Mouse (Mus musculus): ENCODE data around the gene Kat2a. TPM values are rescaled to one million over a fixed set of nuclear protein-coding genes. Genes with fewer than 3 reads are reported as not detected.

Kat2a gene
- polyA plus RNA-seq, 1 experiment from 2014 or later, result 50.7 TPM

- 36% methylated on average over 19 of the region's 19 CpGs for WGBS
- Histone ChIP-seq H3K4me1 (ENCODE audit: control insufficient read depth, insufficient read depth, low read length) (peaks cover 3% of the 10 kb centered on the region; the same call in 1 of the 2 replicates), H3K36me3 (ENCODE audit: control insufficient read depth, insufficient read depth, low read length) (peaks cover 24% of the 10 kb centered on the region), H3K27me3 (ENCODE audit: control insufficient read depth, insufficient read depth, low read length) (no peaks in the 10 kb centered on the region), H3K4me2 (replicated peaks; ENCODE audit: low read depth, low read length) (peak overlapping the region; percentile 33; the same call in 1 of the 2 replicates), H3K9me3 (ENCODE audit: control insufficient read depth, low read depth, low read length) (no peaks in the 10 kb centered on the region), H3K27ac (ENCODE audit: low read length) (no peak overlapping the region), H3K4me3 (ENCODE audit: low read depth, low read length) (no peak overlapping the region), H3K9ac (replicated peaks; ENCODE audit: low read depth, low read length) (0 out of 2 replicates have a peak overlapping the region, but pooled peaks have one; percentile 2)
- ATAC-seq (ENCODE audit: insufficient number of reproducible peaks, insufficient read depth, low FRiP score, low read depth), result peak; percentile 8; the same call in 1 of the 2 replicates
These were observed 10.0 kb downstream of the Kat2a start for GRCm38 (mm10) chr11:100702081-100702851.

GRCm38 (mm10) chr11:100701301-100701700, 11.0 kb downstream of the Kat2a start:
- Histone ChIP-seq H3K9ac (replicated peaks; ENCODE audit: low read depth, low read length) (no peak overlapping the region), H3K27ac (ENCODE audit: low read length) (no peak overlapping the region), H3K4me2 (replicated peaks; ENCODE audit: low read depth, low read length) (peak overlapping the region; percentile 33), H3K36me3 (ENCODE audit: control insufficient read depth, insufficient read depth, low read length) (peaks cover 14% of the 10 kb centered on the region), H3K4me1 (ENCODE audit: control insufficient read depth, insufficient read depth, low read length) (peaks cover 3% of the 10 kb centered on the region; the same call in 1 of the 2 replicates), H3K4me3 (ENCODE audit: low read depth, low read length) (peak overlapping the region; percentile 16; the same call in 1 of the 2 replicates), H3K9me3 (ENCODE audit: control insufficient read depth, low read depth, low read length) (no peaks in the 10 kb centered on the region), H3K27me3 (ENCODE audit: control insufficient read depth, insufficient read depth, low read length) (no peaks in the 10 kb centered on the region)
- 6% methylated on average over 14 of the region's 14 CpGs for WGBS
- ATAC-seq (ENCODE audit: insufficient number of reproducible peaks, insufficient read depth, low FRiP score, low read depth), result no peak

GRCm38 (mm10) chr11:100700710-100701109, 11.6 kb downstream of the Kat2a start:
- H3K27ac ChIP-seq (ENCODE audit: low read length), result no peak overlapping the region
- peaks cover 3% of the 10 kb centered on the region; the same call in 1 of the 2 replicates for H3K4me1 ChIP-seq (ENCODE audit: control insufficient read depth, insufficient read depth, low read length)
- WGBS, result 74% methylated on average over 3 of the region's 3 CpGs
- H3K36me3 ChIP-seq (ENCODE audit: control insufficient read depth, insufficient read depth, low read length), result peaks cover 8% of the 10 kb centered on the region; the same call in 1 of the 2 replicates
- H3K9ac ChIP-seq (replicated peaks; ENCODE audit: low read depth, low read length), result no peak overlapping the region
- no peaks in the 10 kb centered on the region for H3K9me3 ChIP-seq (ENCODE audit: control insufficient read depth, low read depth, low read length)
- H3K27me3 ChIP-seq (ENCODE audit: control insufficient read depth, insufficient read depth, low read length), result no peaks in the 10 kb centered on the region
- H3K4me2 ChIP-seq (replicated peaks; ENCODE audit: low read depth, low read length), result no peak overlapping the region
- H3K4me3 ChIP-seq (ENCODE audit: low read depth, low read length), result no peak overlapping the region
- ATAC-seq (ENCODE audit: insufficient number of reproducible peaks, insufficient read depth, low FRiP score, low read depth), result no peak

GRCm38 (mm10) chr11:100697921-100698320, 14.3 kb downstream of the Kat2a start:
- H3K4me3 ChIP-seq (ENCODE audit: low read depth, low read length), result no peak overlapping the region
- H3K27ac ChIP-seq (ENCODE audit: low read length), result no peak overlapping the region
- no peaks in the 10 kb centered on the region for H3K27me3 ChIP-seq (ENCODE audit: control insufficient read depth, insufficient read depth, low read length)
- H3K4me1 ChIP-seq (ENCODE audit: control insufficient read depth, insufficient read depth, low read length), result peaks cover 3% of the 10 kb centered on the region; the same call in 1 of the 2 replicates
- no peak overlapping the region for H3K9ac ChIP-seq (replicated peaks; ENCODE audit: low read depth, low read length)
- no peak overlapping the region for H3K4me2 ChIP-seq (replicated peaks; ENCODE audit: low read depth, low read length)
- no peaks in the 10 kb centered on the region for H3K36me3 ChIP-seq (ENCODE audit: control insufficient read depth, insufficient read depth, low read length)
- WGBS, result 77% methylated on average over 7 of the region's 7 CpGs
- no peaks in the 10 kb centered on the region for H3K9me3 ChIP-seq (ENCODE audit: control insufficient read depth, low read depth, low read length)
- no peak for ATAC-seq (ENCODE audit: insufficient number of reproducible peaks, insufficient read depth, low FRiP score, low read depth)

DNA sequence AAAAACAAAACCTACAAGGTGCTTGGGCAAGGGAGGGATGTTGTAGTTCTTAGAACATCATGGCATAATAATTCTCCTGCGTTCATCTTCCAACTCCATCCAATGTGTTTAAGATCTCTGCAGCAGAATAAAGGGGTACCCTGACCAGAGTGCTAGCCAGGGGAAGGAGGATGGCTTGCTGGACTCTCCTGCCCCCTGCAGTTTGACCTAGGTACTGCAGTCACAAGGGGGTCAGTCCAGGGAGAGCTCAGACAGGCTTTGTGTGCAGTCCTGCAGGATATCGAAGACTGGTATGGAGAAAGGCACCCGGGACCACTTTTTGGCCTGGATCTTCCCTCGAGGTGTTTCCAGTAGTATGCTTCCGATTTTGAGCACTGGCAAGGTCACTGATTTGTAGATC, 17.3 kb downstream of the Kat2a start:
- no peaks in the 10 kb centered on the region for H3K4me1 ChIP-seq (ENCODE audit: control insufficient read depth, insufficient read depth, low read length)
- H3K9me3 ChIP-seq (ENCODE audit: control insufficient read depth, low read depth, low read length), result no peaks in the 10 kb centered on the region
- no peak for ATAC-seq (ENCODE audit: insufficient number of reproducible peaks, insufficient read depth, low FRiP score, low read depth)
- no peak overlapping the region for H3K4me3 ChIP-seq (ENCODE audit: low read depth, low read length)
- H3K9ac ChIP-seq (replicated peaks; ENCODE audit: low read depth, low read length), result no peak overlapping the region
- 32% methylated on average over 5 of the region's 5 CpGs for WGBS
- no peak overlapping the region for H3K27ac ChIP-seq (ENCODE audit: low read length)
- H3K27me3 ChIP-seq (ENCODE audit: control insufficient read depth, insufficient read depth, low read length), result no peaks in the 10 kb centered on the region
- no peaks in the 10 kb centered on the region for H3K36me3 ChIP-seq (ENCODE audit: control insufficient read depth, insufficient read depth, low read length)
- no peak overlapping the region for H3K4me2 ChIP-seq (replicated peaks; ENCODE audit: low read depth, low read length)

- H3K36me3 ChIP-seq (ENCODE audit: control insufficient read depth, insufficient read depth, low read length), result no peaks in the 10 kb centered on the region
- H3K27ac ChIP-seq (ENCODE audit: low read length), result no peak overlapping the region
- no peak overlapping the region for H3K4me3 ChIP-seq (ENCODE audit: low read depth, low read length)
- no peak overlapping the region for H3K4me2 ChIP-seq (replicated peaks; ENCODE audit: low read depth, low read length)
- no peak for ATAC-seq (ENCODE audit: insufficient number of reproducible peaks, insufficient read depth, low FRiP score, low read depth)
- H3K27me3 ChIP-seq (ENCODE audit: control insufficient read depth, insufficient read depth, low read length), result no peaks in the 10 kb centered on the region
- WGBS, result 25% methylated on average over 5 of the region's 5 CpGs
- H3K4me1 ChIP-seq (ENCODE audit: control insufficient read depth, insufficient read depth, low read length), result no peaks in the 10 kb centered on the region
- no peak overlapping the region for H3K9ac ChIP-seq (replicated peaks; ENCODE audit: low read depth, low read length)
- no peaks in the 10 kb centered on the region for H3K9me3 ChIP-seq (ENCODE audit: control insufficient read depth, low read depth, low read length)
These were observed 19.1 kb downstream of the Kat2a start for GRCm38 (mm10) chr11:100693154-100693553.

- Histone ChIP-seq H3K27ac (ENCODE audit: low read length) (no peak within 1 kb of the TSS), H3K9ac (replicated peaks; ENCODE audit: low read depth, low read length) (no peak within 1 kb of the TSS), H3K9me3 (ENCODE audit: control insufficient read depth, low read depth, low read length) (no peaks in the 10 kb centered on the region), H3K4me3 (ENCODE audit: low read depth, low read length) (peak within 1 kb of the TSS; percentile 15; the same call in 1 of the 2 replicates), H3K4me2 (replicated peaks; ENCODE audit: low read depth, low read length) (peak within 1 kb of the TSS; percentile 48), H3K4me1 (ENCODE audit: control insufficient read depth, insufficient read depth, low read length) (no peaks in the 10 kb centered on the region), H3K27me3 (ENCODE audit: control insufficient read depth, insufficient read depth, low read length) (no peaks in the 10 kb centered on the region), H3K36me3 (ENCODE audit: control insufficient read depth, insufficient read depth, low read length) (no peaks in the 10 kb centered on the region)
- no peak for ATAC-seq (ENCODE audit: insufficient number of reproducible peaks, insufficient read depth, low FRiP score, low read depth)
- WGBS, result 1% methylated on average over 23 of the region's 23 CpGs
These were observed 20.1 kb downstream of the Kat2a start, which contains the start of gene Zfp385c for GRCm38 (mm10) chr11:100692164-100692616. Gene Zfp385c (minus strand): TSS chr11:100692455.

DNA sequence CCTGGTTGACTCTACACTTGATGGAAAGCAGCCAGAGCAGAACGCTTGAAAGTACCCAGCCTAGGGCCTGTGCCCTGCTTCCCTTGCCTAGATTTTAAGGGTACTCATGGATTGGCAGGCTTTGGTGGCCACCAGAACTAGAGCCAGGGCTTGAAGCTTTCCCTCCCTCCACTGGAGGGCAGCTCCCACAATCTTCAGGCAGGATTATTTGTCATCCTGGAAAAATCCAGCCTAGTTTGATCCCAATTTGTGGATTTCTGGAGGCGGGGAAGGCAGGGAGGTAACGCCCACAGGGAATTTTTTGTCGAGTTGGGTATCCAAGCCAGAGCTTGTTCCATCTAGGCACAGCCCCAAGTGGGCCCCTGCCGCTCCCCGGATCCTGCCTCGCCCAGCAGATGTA, 21.9 kb downstream of the Kat2a start:
- no peaks in the 10 kb centered on the region for H3K4me1 ChIP-seq (ENCODE audit: control insufficient read depth, insufficient read depth, low read length)
- no peak overlapping the region for H3K27ac ChIP-seq (ENCODE audit: low read length)
- H3K27me3 ChIP-seq (ENCODE audit: control insufficient read depth, insufficient read depth, low read length), result no peaks in the 10 kb centered on the region
- no peak overlapping the region for H3K4me2 ChIP-seq (replicated peaks; ENCODE audit: low read depth, low read length)
- H3K9me3 ChIP-seq (ENCODE audit: control insufficient read depth, low read depth, low read length), result no peaks in the 10 kb centered on the region
- no peak for ATAC-seq (ENCODE audit: insufficient number of reproducible peaks, insufficient read depth, low FRiP score, low read depth)
- H3K36me3 ChIP-seq (ENCODE audit: control insufficient read depth, insufficient read depth, low read length), result no peaks in the 10 kb centered on the region
- no peak overlapping the region for H3K4me3 ChIP-seq (ENCODE audit: low read depth, low read length)
- 74% methylated on average over 7 of the region's 7 CpGs for WGBS
- H3K9ac ChIP-seq (replicated peaks; ENCODE audit: low read depth, low read length), result no peak overlapping the region

Data from stomach, embryonic 14.5 days (tissue).